Mouse (Mus musculus) thymus, postnatal 4 days (tissue): Measurements from ENCODE around the gene Rnd2.
"Not testable (repeated sequence)": the region's sequence is repeated elsewhere in the genome, so short reads cannot be mapped to it uniquely, and the experiment has no call there.

Source experiments
- DNase-seq: peaks from one replicate; pipeline ENCODE4 v3.0.0; 2021

The Rnd2 gene

DNA sequence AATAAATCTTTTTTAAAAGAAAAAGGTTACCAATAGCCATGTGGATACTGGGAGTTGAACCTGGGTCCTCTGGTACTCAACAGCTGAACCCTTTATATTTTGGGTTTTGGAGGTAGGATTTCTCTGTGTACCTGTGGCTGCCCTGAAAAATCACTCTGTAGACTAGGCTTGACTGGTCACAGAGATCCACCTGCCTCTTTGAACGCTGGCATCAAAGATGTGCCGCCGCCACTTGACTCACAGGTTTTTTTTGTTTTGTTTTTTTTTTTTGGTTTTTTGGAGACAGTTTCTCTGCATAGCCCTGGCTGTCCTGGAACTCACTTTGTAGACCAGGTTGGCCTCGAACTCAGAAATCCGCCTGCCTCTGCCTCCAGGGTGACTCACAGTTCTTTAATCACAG is 17.0 kb upstream of the Rnd2 start:
- DNase-seq, result peak; percentile 45

GRCm38 (mm10) chr11:101448274-101448746 is 16.5 kb upstream of the Rnd2 start, which contains the start of gene Ifi35:
TSS of gene Ifi35 (plus strand) at chr11:101448407.
- peak; percentile 72 for DNase-seq

- no peak for DNase-seq
Measured at GRCm38 (mm10) chr11:101448899-101449298, 15.9 kb upstream of the Rnd2 start.

- DNase-seq, result not testable (repeated sequence)
Measured at GRCm38 (mm10) chr11:101449596-101449995, 15.2 kb upstream of the Rnd2 start.

DNA sequence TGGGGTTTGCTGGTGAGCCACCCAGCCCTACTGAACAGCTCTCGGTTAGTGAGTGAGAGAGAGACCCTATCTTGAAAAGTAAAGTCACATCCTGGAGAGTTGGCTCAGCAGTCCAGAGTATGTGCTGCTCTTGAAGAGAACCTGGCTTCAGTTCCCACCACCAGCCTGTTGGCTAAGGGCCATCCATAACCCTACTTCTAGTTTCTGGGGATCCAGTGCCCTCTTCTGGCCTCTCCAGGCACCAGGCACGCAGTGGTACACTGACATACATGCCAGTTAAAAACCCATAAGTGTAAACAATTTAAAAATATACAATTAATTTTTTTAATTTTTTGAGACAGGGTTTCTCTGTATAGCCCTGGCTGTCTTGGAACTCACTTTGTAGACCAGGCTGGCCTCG is 14.4 kb upstream of the Rnd2 start:
- DNase-seq, result peak; percentile 53

DNA sequence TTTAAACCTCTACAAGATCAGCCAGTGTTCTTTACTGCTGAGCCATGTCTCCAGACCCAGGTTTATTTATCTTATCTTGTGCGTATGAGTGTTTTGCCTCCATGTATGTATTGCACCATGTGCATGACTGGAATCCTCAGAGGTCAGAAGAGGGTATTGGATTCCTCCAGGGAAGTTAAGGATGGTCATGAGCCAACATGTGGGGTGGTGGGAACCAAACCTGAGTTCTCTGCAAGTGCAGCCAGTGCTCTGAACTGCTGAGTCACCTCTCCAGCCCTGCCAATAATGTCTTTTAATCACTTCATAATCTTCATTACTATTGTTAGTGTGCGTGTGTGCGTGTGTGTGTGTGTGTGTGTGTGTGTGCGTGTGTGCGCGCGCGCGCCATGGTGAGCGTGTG is 13.3 kb upstream of the Rnd2 start:
- DNase-seq, result no peak

GRCm38 (mm10) chr11:101452093-101452774 is 12.6 kb upstream of the Rnd2 start:
- no peak for DNase-seq

GRCm38 (mm10) chr11:101454702-101455101 is 10.1 kb upstream of the Rnd2 start:
- no peak for DNase-seq

DNA sequence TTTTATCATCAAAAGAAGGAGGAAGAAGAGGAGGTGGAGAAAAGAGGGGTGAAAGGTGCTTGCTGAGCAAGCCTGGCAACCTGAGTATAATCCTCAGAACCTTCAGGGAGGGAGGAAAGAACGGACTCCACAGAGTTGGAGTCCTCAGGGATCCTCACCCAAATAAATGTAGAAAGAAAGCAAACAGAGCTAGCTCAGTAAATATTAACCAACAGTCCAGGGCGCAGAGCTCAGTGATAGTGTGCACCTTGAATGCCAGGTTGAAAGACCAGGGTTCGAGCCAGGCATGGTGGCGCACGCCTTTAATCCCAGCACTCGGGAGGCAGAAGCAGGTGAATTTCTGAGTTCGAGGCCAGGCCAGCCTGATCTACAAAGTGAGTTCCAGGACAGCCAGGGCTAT is 9.2 kb upstream of the Rnd2 start:
- no peak for DNase-seq

DNA sequence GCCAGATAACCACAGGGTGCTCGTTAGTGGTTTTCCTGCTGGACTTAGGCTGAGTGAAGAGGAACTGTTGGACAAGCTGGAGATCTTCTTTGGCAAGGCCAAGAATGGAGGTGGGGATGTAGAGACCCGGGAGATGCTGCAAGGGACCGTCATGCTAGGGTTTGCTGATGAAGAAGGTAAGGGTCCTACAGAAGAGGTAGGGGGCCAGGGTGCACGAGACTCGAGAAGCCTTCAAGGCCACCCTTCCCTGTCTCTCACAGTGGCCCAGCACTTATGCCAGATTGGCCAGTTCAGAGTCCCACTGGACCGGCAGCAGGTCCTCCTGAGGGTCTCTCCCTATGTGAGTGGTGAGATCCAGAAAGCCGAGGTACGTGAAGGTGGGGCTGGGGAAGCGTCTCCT is 7.2 kb upstream of the Rnd2 start:
- DNase-seq, result no peak

DNA sequence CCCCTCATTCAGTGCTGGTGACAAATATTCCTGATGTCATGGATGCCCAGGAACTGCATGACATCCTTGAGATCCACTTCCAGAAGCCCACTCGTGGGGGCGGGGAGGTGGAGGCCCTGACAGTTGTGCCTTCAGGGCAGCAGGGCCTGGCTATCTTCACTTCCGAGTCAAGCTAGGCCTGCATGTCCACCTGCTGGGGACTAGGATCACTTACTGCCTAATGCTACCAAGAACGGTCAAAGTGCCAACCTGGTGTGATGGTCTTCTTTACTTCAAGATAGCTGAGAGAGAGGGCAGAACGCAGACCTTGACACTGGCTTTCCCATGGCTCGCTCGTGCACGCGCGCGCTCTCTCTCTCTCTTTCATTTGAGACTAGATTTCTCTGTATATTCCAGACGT is 6.6 kb upstream of the Rnd2 start:
- DNase-seq, result no peak

- DNase-seq, result no peak
Measured at GRCm38 (mm10) chr11:101459716-101460115, 5.1 kb upstream of the Rnd2 start.

DNA sequence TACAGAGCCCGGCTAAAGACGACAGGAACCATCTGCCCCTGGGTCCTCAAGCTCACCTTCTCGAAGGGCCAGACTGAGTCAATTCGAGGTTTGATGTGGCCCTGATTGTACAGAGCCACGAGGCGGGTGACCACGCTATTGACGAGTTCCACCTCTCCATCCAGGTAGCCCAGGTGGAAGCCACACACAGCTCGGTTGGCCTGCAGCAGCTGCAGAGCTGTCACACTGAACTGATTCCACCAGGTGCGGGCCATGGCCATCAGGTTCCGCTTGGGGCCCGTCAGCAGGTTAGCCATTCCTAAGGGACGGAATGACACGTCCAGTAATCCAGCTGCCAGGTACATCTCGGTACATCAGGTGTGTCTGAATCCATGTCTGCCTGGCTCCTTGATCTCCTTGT is 4.5 kb upstream of the Rnd2 start:
- no peak for DNase-seq

DNA sequence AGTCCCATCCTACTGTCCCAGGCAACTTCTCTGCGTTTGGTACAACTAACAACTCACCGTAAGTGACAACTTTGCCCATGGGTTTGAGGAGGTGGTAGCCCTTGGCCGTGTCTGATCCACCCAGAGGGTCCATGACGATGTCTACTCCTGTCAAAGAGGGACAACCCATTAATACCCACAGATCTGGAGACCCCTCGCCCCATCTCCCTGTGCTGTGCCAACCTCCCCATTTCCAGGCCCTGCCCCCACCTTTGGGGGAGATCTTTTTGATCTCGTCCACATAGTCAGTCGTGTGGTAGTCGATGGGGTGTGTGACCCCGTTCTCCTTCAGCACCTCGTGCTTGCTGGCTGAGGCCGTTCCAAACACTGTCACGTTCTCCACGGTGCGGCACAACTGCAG is 2.7 kb upstream of the Rnd2 start:
- DNase-seq, result no peak

- no peak for DNase-seq
Measured at GRCm38 (mm10) chr11:101462583-101463440, 2.0 kb upstream of the Rnd2 start.

GRCm38 (mm10) chr11:101465101-101465868 is 486 bp downstream of the Rnd2 start:
- DNase-seq, result peak; percentile 68

DNA sequence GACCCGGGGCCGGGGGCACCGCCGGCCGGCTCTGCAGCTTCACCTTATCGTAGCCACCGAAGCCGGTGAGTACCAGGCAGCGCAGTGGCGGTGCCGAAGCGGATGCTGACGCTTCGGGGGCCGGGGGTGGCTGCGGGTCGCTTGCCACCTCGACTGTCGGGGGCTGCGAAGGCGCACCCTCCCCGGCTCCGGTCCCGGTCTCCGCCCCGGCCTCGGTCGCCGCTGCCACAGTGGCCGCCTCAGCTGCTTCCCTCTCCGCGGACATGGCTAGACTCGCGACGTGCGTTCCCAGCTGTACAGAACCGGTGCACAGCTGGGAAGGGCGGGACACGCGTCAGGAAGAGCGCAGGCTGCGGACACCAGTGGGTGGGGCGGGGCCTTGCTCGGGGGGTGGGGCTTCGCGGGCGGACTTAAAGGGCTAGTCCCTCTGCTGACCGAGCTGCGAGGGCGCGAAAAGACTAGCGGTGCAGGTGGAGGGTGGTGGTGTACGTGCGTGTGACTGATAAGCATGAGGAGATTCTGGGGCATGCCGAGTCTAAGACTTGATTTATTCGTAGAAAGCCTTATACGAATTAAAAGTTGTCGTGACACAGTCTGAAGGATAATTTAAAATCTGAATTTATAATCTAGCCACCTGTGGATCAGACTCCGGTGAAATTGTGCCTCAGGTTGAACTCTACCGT is 1.2 kb downstream of the Rnd2 start, which contains the start of gene Vat1:
TSS of gene Vat1 (minus strand) at position 362 of the 683 bp plus-strand sequence.
- DNase-seq, result peak; percentile 77

DNA sequence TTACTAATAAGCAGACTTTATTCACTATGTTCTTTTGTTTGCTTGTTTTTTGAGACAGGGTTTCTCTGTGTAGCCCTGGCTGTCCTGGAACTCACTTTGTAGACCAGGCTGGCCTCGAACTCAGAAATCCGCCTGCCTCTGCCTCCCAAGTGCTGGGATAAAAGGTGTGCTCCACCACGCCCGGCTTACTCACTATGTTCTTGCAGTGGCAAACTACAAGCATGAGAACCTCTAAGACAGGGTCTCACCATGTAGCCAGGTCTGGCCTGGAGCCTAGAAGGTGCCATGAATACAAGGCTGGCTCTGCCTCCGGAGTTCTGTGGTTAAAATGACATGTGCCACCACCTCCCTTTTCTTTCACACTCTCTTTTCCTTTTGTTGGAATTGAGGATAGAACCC is 1.8 kb downstream of the Rnd2 start:
- DNase-seq, result not testable (repeated sequence)

GRCm38 (mm10) chr11:101467477-101468262 is 2.9 kb downstream of the Rnd2 start:
- DNase-seq, result peak; percentile 90

DNA sequence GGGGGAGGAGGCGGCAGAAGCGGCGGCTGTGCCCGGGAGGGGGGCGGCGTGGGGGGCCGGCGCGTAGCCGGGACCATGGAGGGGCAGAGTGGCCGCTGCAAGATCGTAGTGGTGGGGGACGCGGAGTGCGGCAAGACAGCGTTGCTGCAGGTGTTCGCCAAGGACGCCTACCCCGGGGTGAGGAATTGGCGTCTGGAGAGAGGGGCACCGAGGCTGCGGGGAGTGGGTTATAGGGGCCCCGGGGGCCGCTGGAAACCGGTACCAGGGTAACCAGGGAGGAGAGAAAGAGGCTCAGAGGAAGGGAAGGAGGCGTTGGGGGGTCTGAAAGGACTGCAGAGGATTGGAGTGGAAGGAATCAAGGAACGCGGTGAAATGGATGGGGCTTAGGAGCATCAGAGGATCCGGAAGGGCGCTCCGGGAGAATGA is 3.5 kb downstream of the Rnd2 start:
- DNase-seq, result no peak

DNA sequence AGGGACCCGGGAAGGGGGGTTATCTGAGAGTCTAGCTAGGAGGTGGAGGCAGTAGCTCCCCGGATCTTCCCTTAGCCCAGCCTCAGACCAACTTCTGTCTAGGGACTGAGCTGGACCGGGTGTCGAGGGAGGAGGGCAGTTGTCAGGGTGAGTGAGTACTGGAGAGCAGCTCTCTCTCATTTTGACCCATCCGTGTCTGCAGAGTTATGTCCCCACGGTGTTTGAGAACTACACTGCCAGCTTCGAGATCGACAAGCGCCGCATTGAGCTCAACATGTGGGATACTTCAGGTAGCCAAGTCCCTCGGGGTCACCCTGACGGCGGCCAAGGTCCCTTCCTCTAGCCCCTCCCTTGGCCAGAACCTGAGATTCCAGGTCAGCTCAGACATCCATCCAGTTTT is 3.9 kb downstream of the Rnd2 start:
- DNase-seq, result no peak

- no peak for DNase-seq
Measured at GRCm38 (mm10) chr11:101469155-101469554, 4.4 kb downstream of the Rnd2 start.
